Mouse (Mus musculus) liver, embryonic 16.5 days (tissue): Measurements from ENCODE around the gene Dnah1. TPM values are rescaled to one million over a fixed set of nuclear protein-coding genes. Genes with fewer than 3 reads are reported as not detected.

Experiments used
- ATAC-seq: fragments of 200-750 bp; cut with Nextera tagmentation; 2 replicates; pipeline ENCODE4 v1.8.0; 2017; ENCODE audit warnings: low read depth, mild to moderate bottlenecking, moderate number of reproducible peaks, moderate library complexity
- H3K27ac ChIP-seq: fragments of 300-500 bp; sonication (generic); 2 replicates; pipeline ENCODE4 v1.5.1; 2014; ENCODE audit warnings: mild to moderate bottlenecking, low read length
- H3K27me3 ChIP-seq: fragments of 300-500 bp; sonication (generic); 2 replicates; pipeline ENCODE4 v1.6.1; 2014; ENCODE audit warnings: low read depth, low read length, mixed read lengths; ENCODE audit not compliant: control insufficient read depth, insufficient read depth
- H3K36me3 ChIP-seq: fragments of 300-500 bp; sonication (generic); 2 replicates; pipeline ENCODE4 v1.6.1; 2014; ENCODE audit warnings: mild to moderate bottlenecking; ENCODE audit not compliant: control insufficient read depth, insufficient read depth
- H3K4me1 ChIP-seq: fragments of 300-500 bp; sonication (generic); 2 replicates; pipeline ENCODE4 v1.6.1; 2014; ENCODE audit warnings: low read depth, low read length, mixed read lengths; ENCODE audit not compliant: control insufficient read depth
- H3K4me2 ChIP-seq: fragments of 300-500 bp; sonication (generic); 2 replicates; pipeline ENCODE4 v1.6.1; 2014; ENCODE audit warnings: low read depth, low read length, mixed read lengths
- H3K4me3 ChIP-seq: fragments of 300-500 bp; sonication (generic); 2 replicates; pipeline ENCODE4 v1.5.1; 2014; ENCODE audit warnings: low read depth, mild to moderate bottlenecking, low read length
- H3K9ac ChIP-seq: fragments of 300-500 bp; sonication (generic); 2 replicates; pipeline ENCODE4 v1.6.1; 2014; ENCODE audit warnings: low read depth, low read length
- H3K9me3 ChIP-seq: fragments of 300-500 bp; sonication (generic); replicated peaks from 2 replicates; pipeline ENCODE4 v1.6.1; 2016; ENCODE audit warnings: low read length; ENCODE audit not compliant: control insufficient read depth
- whole genome bisulfite sequencing: fragments of 180-500 bp; shearing (Covaris S2); extraction: QIAGEN DNeasy Blood & Tissue Kit; methylation state at CpG from one replicate; pipeline ENCODE4 v1.1.7; 2014; ENCODE audit not compliant: insufficient replicate concordance; 5-methylcytosine and 5-hydroxymethylcytosine counted together
- polyA plus RNA-seq: library from polyadenylated mRNA; unstranded; fragments of >200 nt; fragmentation: Nextera tagmentation; extraction: Ambion mirVana; gene quantifications from 2 replicates; pipeline ENCODE4 v1.2.1, GENCODE M21; 2015

The Dnah1 gene
- polyA plus RNA-seq, 1 experiment from 2014 or later, result 0.14 TPM

DNA sequence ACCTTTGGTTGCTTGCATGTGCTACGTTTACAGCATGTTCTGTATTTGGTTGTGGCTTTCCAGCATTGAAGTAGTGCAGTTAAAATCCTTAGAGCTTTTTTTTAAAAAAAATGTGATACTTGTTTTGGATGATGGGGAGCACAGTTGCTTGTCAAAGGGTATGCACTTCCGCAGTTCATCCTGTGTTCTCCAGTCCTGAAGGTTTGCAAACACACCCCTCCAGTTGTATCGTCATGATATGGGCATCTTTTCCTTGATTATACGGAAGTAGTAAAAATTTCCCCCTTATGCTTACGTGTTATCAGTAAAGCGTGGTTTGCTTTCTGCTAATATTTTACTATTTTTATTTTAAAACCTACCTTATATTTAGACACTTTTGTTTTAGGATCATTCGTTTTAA is 13.7 kb upstream of the Dnah1 start:
- ATAC-seq, result no peak
- peak overlapping the region; percentile 90 for H3K27ac ChIP-seq
- no peaks in the 10 kb centered on the region for H3K9me3 ChIP-seq
- no peaks in the 10 kb centered on the region; the same call in 1 of the 2 replicates for H3K36me3 ChIP-seq
- peak overlapping the region; percentile 94 for H3K4me3 ChIP-seq
- H3K9ac ChIP-seq, result peak overlapping the region; percentile 90
- H3K4me2 ChIP-seq, result peak overlapping the region; percentile 75
- no peaks in the 10 kb centered on the region for H3K27me3 ChIP-seq
- 10% methylated on average over 7 of the region's 7 CpGs for WGBS
- H3K4me1 ChIP-seq, result peaks cover 19% of the 10 kb centered on the region

DNA sequence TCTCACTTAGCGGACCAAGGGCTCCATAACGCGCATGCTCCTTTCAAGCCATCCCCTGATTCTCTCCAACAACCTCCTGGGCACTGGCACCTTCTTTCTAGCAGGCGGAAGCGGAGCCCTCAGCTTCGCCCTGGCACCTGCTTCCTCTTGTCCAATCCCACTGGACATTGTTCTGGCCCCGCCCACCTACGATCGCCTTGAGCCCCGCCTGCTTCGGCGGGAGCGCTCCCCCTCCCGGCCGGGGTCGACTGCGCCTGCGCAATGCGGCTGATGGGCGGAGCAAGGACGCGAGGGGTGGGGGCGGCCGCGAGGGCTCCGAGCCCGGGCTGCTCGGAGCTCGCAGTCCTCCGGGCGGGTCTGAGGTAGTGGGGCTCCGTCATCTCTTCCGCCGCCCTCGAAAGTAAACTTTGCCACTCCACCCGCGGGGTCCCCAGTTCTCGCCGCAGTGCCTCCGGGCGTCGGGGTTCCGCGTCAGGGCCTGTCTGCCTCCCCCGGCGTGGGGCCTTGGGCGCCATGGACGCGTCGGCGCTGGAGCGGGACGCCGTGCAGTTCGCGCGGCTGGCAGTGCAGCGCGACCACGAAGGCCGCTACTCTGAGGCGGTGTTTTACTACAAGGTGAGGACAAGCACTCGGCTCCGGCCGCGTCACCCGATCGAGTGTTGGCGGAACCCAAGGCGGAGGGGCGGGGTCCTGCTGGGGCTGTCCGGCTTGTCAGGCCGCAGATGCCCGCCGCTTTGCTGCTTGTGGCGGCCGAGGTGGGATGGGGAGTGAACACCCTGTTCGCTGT is 12.9 kb upstream of the Dnah1 start, which contains the start of gene Capn7:
Gene Capn7 (plus strand): TSS at position 270 of the 787 bp plus-strand sequence.
- Histone ChIP-seq H3K36me3 (no peaks in the 10 kb centered on the region; the same call in 1 of the 2 replicates), H3K4me2 (peak within 1 kb of the TSS; percentile 75), H3K27ac (peak within 1 kb of the TSS; percentile 90), H3K4me3 (peak within 1 kb of the TSS; percentile 94), H3K27me3 (no peaks in the 10 kb centered on the region), H3K4me1 (peaks cover 19% of the 10 kb centered on the region), H3K9ac (peak within 1 kb of the TSS; percentile 90), H3K9me3 (no peaks in the 10 kb centered on the region)
- ATAC-seq, result peak; percentile 96
- WGBS, result under 1% methylated on average over 78 of the region's 78 CpGs

DNA sequence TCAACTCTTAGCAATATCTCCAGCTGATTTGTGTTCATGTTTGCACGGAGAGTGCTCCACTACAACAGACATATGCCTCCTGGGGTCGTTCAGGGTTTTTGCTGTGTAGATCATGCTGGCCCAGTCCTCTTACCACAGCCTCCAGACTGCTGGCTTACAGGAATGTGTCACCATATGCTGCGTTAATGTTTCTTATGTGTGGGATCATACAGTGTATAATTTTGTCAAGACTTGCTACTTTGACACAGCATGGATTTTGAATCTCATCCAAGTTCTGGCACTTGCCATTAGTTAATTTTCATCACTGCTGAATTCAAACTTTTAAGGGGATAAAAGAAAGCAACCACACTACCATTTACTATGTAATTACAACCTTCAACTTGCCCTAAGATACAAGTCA is 12.1 kb upstream of the Dnah1 start:
- H3K27ac ChIP-seq, result no peak overlapping the region

DNA sequence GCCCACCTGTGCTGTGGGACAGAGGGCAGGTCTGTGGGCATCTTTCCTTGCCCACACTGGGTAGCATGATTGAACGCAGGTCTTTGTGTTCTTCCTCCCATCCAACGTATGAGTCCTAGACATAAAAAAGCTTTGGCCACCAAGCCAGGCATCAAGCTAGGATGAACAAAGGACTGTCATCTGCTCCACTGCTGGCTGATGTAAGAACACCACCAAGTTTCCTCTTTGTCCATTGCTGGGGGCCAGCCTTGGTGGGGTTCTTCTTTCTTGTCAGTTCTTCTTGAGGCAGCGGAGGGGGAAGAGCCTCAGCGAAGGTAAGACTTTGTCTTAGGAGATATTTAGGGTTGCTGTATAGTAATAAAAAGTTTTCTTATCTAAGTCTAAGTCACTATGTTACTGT is 7.3 kb upstream of the Dnah1 start:
- Histone ChIP-seq H3K4me3 (no peak overlapping the region), H3K27ac (no peak overlapping the region), H3K9ac (no peak overlapping the region), H3K4me1 (peaks cover 5% of the 10 kb centered on the region), H3K27me3 (no peaks in the 10 kb centered on the region), H3K9me3 (no peaks in the 10 kb centered on the region), H3K4me2 (no peak overlapping the region), H3K36me3 (no peaks in the 10 kb centered on the region)
- no peak for ATAC-seq
- WGBS, result 45% methylated on average over 4 of the region's 4 CpGs

More for the DNA sequence above, 12.1 kb upstream of the Dnah1 start:
- peak overlapping the region; percentile 59; the same call in 1 of the 2 replicates for H3K9ac ChIP-seq
- H3K27me3 ChIP-seq, result no peaks in the 10 kb centered on the region
- H3K4me1 ChIP-seq, result peaks cover 19% of the 10 kb centered on the region
- no peaks in the 10 kb centered on the region; the same call in 1 of the 2 replicates for H3K36me3 ChIP-seq
- ATAC-seq, result no peak
- H3K4me3 ChIP-seq, result peak overlapping the region; percentile 94
- 40% methylated on average over 3 of the region's 3 CpGs for WGBS
- peak overlapping the region; percentile 69 for H3K4me2 ChIP-seq
- no peaks in the 10 kb centered on the region for H3K9me3 ChIP-seq

DNA sequence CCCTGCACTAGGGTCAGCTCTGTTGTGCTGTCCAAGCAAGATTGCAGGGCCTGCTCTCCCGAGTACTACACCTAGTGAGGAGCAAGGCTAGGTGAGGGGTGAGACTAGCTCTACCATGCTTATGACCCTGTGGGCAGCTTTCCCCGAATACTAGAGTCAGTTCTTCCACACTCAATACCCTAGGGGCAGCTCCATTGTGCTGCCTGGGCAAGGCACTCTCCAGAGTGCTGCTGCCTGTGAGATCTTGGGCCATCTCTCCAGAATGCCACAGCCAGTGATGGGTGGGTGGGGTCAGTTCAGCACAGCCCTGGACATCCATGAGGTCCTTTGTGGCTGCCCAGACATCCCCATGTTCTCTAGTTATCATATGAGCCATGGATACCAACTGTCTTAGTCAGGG is 6.0 kb upstream of the Dnah1 start:
- 47% methylated on average over 2 of the region's 2 CpGs for WGBS
- no peak for ATAC-seq

DNA sequence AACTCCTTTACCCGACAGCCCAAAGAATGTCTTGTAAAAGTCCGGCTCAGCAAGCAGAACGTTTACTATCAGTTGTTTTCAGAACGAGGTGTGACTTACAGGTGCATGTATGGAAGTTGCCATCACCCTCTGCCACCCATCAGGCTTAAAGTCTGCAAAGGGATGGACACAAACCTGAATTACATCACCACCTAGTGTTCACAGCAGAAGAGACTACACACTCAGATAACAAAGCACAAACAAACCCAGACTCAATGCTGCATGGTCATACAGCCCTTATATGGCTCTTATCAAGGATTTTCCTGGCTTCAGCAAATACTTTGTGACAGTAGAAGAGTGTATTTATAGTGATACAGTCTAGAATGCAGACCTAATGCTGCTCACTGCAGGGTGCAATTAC is 4.0 kb upstream of the Dnah1 start:
- 51% methylated on average over 4 of the region's 4 CpGs for WGBS
- H3K9ac ChIP-seq, result no peak overlapping the region
- peaks cover 14% of the 10 kb centered on the region for H3K4me1 ChIP-seq
- H3K9me3 ChIP-seq, result no peaks in the 10 kb centered on the region
- H3K36me3 ChIP-seq, result no peaks in the 10 kb centered on the region
- H3K27ac ChIP-seq, result no peak overlapping the region
- no peak for ATAC-seq
- H3K4me3 ChIP-seq, result no peak overlapping the region
- H3K4me2 ChIP-seq, result no peak overlapping the region
- no peaks in the 10 kb centered on the region for H3K27me3 ChIP-seq

More for the DNA sequence above, 6.0 kb upstream of the Dnah1 start:
- no peaks in the 10 kb centered on the region for H3K27me3 ChIP-seq
- no peaks in the 10 kb centered on the region for H3K36me3 ChIP-seq
- H3K4me3 ChIP-seq, result no peak overlapping the region
- H3K4me1 ChIP-seq, result no peaks in the 10 kb centered on the region; the same call in 1 of the 2 replicates
- H3K9me3 ChIP-seq, result no peaks in the 10 kb centered on the region
- no peak overlapping the region for H3K4me2 ChIP-seq
- no peak overlapping the region for H3K9ac ChIP-seq
- no peak overlapping the region for H3K27ac ChIP-seq

DNA sequence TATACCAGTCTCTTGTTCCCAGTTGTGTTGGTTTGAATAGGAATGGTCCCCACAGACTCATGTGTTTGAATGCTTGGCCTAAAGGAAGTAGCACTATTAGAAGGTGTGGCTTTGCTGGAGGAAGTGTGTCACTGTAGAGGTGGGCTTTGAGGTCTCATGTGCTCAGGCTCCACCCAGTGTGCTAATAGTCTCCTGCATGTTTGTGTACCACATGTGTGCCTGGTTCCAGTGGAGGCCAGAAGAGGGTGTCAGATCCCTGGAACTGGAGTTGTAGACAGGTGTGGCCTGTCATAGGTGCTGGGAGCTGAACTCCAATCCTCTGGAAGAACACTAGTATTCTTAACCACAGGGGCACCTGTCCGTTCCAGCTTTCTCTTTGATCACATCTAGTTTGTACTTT is 3.5 kb upstream of the Dnah1 start:
- ATAC-seq, result no peak
- Histone ChIP-seq H3K4me2 (no peak overlapping the region), H3K9ac (no peak overlapping the region), H3K27ac (no peak overlapping the region), H3K27me3 (no peaks in the 10 kb centered on the region), H3K36me3 (no peaks in the 10 kb centered on the region), H3K9me3 (no peaks in the 10 kb centered on the region), H3K4me3 (no peak overlapping the region), H3K4me1 (peaks cover 14% of the 10 kb centered on the region)
- WGBS, result 67% methylated on average over 1 of the region's 1 CpGs

DNA sequence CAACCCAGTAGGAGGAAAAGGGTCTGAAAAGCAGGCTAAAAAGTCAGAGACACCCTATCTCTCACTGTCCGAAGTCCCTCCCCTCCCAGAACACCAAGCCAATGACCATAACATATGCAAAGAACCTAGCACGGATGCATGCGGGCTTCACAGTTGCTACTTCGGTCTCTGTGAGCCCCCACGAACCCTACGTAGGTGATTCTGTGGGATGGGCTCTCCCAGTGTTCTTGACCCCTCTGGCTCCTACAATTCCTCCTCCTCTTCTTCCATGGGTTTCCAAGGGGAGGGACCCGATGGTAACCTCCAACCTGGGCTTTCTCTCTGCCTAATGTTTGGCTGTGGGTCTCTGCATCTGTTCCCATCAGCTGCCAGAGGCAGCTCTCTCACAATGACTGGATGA is 3.1 kb upstream of the Dnah1 start:
- no peaks in the 10 kb centered on the region for H3K27me3 ChIP-seq
- no peaks in the 10 kb centered on the region for H3K36me3 ChIP-seq
- no peak for ATAC-seq
- H3K9ac ChIP-seq, result no peak overlapping the region
- H3K4me2 ChIP-seq, result no peak overlapping the region
- WGBS, result 69% methylated on average over 7 of the region's 7 CpGs
- peaks cover 14% of the 10 kb centered on the region for H3K4me1 ChIP-seq
- no peaks in the 10 kb centered on the region for H3K9me3 ChIP-seq
- H3K27ac ChIP-seq, result no peak overlapping the region
- H3K4me3 ChIP-seq, result no peak overlapping the region

DNA sequence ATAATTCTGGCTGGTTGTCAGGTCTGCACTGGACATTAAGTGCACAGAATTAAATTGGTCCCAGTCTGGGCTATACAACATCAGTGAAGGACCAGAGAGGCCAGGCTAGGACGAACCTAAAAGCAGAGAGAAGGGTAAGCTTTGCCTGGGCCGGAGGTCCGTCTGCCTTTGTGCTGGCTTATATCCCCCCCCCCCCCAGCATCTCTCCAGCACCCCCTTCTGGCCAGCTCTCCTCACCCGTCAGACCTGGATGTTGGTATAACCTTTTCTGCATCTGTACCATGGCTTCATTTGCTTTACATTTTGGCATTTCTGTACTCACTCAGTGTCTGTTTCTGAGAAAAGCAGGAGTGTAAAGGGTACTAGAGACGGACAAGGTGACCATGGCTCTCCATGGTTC is 1.9 kb upstream of the Dnah1 start:
- Histone ChIP-seq H3K9ac (no peak overlapping the region), H3K4me2 (no peak overlapping the region), H3K27me3 (no peaks in the 10 kb centered on the region), H3K9me3 (no peaks in the 10 kb centered on the region), H3K4me3 (no peak overlapping the region), H3K4me1 (peaks cover 14% of the 10 kb centered on the region), H3K27ac (no peak overlapping the region), H3K36me3 (no peaks in the 10 kb centered on the region)
- 31% methylated on average over 5 of the region's 5 CpGs for WGBS
- no peak for ATAC-seq
